Mouse (Mus musculus): ENCODE data around the gene Kcnb1. TPM values are rescaled to one million over a fixed set of nuclear protein-coding genes. Genes with fewer than 3 reads are reported as not detected.
A peak's percentile ranks its signal among the peaks of the same experiment; 100 is the strongest.

Gene Kcnb1
- polyA plus RNA-seq, 1 experiment from 2014 or later: 2.5 TPM

- Histone ChIP-seq H3K27me3 (ENCODE audit: control insufficient read depth, insufficient read depth, low read length) (0 out of 2 replicates have a peak, but pooled peaks cover 10% of the 10 kb centered on the region), H3K4me3 (ENCODE audit: low read depth, low read length) (no peak overlapping the region), H3K27ac (ENCODE audit: low read length) (no peak overlapping the region), H3K36me3 (ENCODE audit: control insufficient read depth, insufficient read depth, low read length) (no peaks in the 10 kb centered on the region), H3K4me1 (ENCODE audit: control insufficient read depth, insufficient read depth, low read length) (0 out of 2 replicates have a peak, but pooled peaks cover 9% of the 10 kb centered on the region), H3K4me2 (replicated peaks; ENCODE audit: low read depth, low read length) (no peak overlapping the region), H3K9ac (replicated peaks; ENCODE audit: low read depth, low read length) (no peak overlapping the region), H3K9me3 (ENCODE audit: control insufficient read depth, low read depth, low read length) (no peaks in the 10 kb centered on the region)
- WGBS: 50% methylated on average over 13 of the region's 13 CpGs
- no peak for ATAC-seq (ENCODE audit: insufficient number of reproducible peaks, insufficient read depth, low FRiP score, low read depth)
Observed at GRCm38 (mm10) chr2:167186003-167186402, 4.0 kb downstream of the Kcnb1 start.

GRCm38 (mm10) chr2:167185432-167185831 lies 4.5 kb downstream of the Kcnb1 start:
- Histone ChIP-seq H3K27me3 (ENCODE audit: control insufficient read depth, insufficient read depth, low read length) (0 out of 2 replicates have a peak, but pooled peaks cover 8% of the 10 kb centered on the region), H3K27ac (ENCODE audit: low read length) (no peak overlapping the region), H3K4me3 (ENCODE audit: low read depth, low read length) (no peak overlapping the region), H3K9me3 (ENCODE audit: control insufficient read depth, low read depth, low read length) (no peaks in the 10 kb centered on the region), H3K4me1 (ENCODE audit: control insufficient read depth, insufficient read depth, low read length) (0 out of 2 replicates have a peak, but pooled peaks cover 9% of the 10 kb centered on the region), H3K36me3 (ENCODE audit: control insufficient read depth, insufficient read depth, low read length) (no peaks in the 10 kb centered on the region), H3K9ac (replicated peaks; ENCODE audit: low read depth, low read length) (no peak overlapping the region), H3K4me2 (replicated peaks; ENCODE audit: low read depth, low read length) (no peak overlapping the region)
- 85% methylated on average over 2 of the region's 2 CpGs for WGBS
- no peak for ATAC-seq (ENCODE audit: insufficient number of reproducible peaks, insufficient read depth, low FRiP score, low read depth)

- Histone ChIP-seq H3K27ac (ENCODE audit: low read length) (no peak overlapping the region), H3K27me3 (ENCODE audit: control insufficient read depth, insufficient read depth, low read length) (no peaks in the 10 kb centered on the region), H3K4me1 (ENCODE audit: control insufficient read depth, insufficient read depth, low read length) (no peaks in the 10 kb centered on the region), H3K9me3 (ENCODE audit: control insufficient read depth, low read depth, low read length) (no peaks in the 10 kb centered on the region), H3K9ac (replicated peaks; ENCODE audit: low read depth, low read length) (no peak overlapping the region), H3K36me3 (ENCODE audit: control insufficient read depth, insufficient read depth, low read length) (no peaks in the 10 kb centered on the region), H3K4me3 (ENCODE audit: low read depth, low read length) (no peak overlapping the region), H3K4me2 (replicated peaks; ENCODE audit: low read depth, low read length) (no peak overlapping the region)
- ATAC-seq (ENCODE audit: insufficient number of reproducible peaks, insufficient read depth, low FRiP score, low read depth): no peak
- WGBS: 79% methylated on average over 14 of the region's 14 CpGs
Observed at GRCm38 (mm10) chr2:167181662-167182389, 8.1 kb downstream of the Kcnb1 start.

GRCm38 (mm10) chr2:167181096-167181495 lies 8.9 kb downstream of the Kcnb1 start:
- H3K4me2 ChIP-seq (replicated peaks; ENCODE audit: low read depth, low read length): no peak overlapping the region
- no peak overlapping the region for H3K4me3 ChIP-seq (ENCODE audit: low read depth, low read length)
- 80% methylated on average over 8 of the region's 8 CpGs for WGBS
- no peaks in the 10 kb centered on the region for H3K36me3 ChIP-seq (ENCODE audit: control insufficient read depth, insufficient read depth, low read length)
- no peak overlapping the region for H3K27ac ChIP-seq (ENCODE audit: low read length)
- H3K4me1 ChIP-seq (ENCODE audit: control insufficient read depth, insufficient read depth, low read length): no peaks in the 10 kb centered on the region
- no peak for ATAC-seq (ENCODE audit: insufficient number of reproducible peaks, insufficient read depth, low FRiP score, low read depth)
- H3K9ac ChIP-seq (replicated peaks; ENCODE audit: low read depth, low read length): no peak overlapping the region
- no peaks in the 10 kb centered on the region for H3K27me3 ChIP-seq (ENCODE audit: control insufficient read depth, insufficient read depth, low read length)
- H3K9me3 ChIP-seq (ENCODE audit: control insufficient read depth, low read depth, low read length): no peaks in the 10 kb centered on the region

GRCm38 (mm10) chr2:167179301-167179700 lies 10.7 kb downstream of the Kcnb1 start:
- no peak for ATAC-seq (ENCODE audit: insufficient number of reproducible peaks, insufficient read depth, low FRiP score, low read depth)
- no peak overlapping the region for H3K4me3 ChIP-seq (ENCODE audit: low read depth, low read length)
- H3K36me3 ChIP-seq (ENCODE audit: control insufficient read depth, insufficient read depth, low read length): no peaks in the 10 kb centered on the region
- no peak overlapping the region for H3K9ac ChIP-seq (replicated peaks; ENCODE audit: low read depth, low read length)
- no peaks in the 10 kb centered on the region for H3K4me1 ChIP-seq (ENCODE audit: control insufficient read depth, insufficient read depth, low read length)
- no peaks in the 10 kb centered on the region for H3K27me3 ChIP-seq (ENCODE audit: control insufficient read depth, insufficient read depth, low read length)
- H3K9me3 ChIP-seq (ENCODE audit: control insufficient read depth, low read depth, low read length): no peaks in the 10 kb centered on the region
- no peak overlapping the region for H3K4me2 ChIP-seq (replicated peaks; ENCODE audit: low read depth, low read length)
- 84% methylated on average over 10 of the region's 10 CpGs for WGBS
- H3K27ac ChIP-seq (ENCODE audit: low read length): no peak overlapping the region

GRCm38 (mm10) chr2:167177231-167177641 lies 12.7 kb downstream of the Kcnb1 start:
- H3K4me1 ChIP-seq (ENCODE audit: control insufficient read depth, insufficient read depth, low read length): no peaks in the 10 kb centered on the region
- H3K4me2 ChIP-seq (replicated peaks; ENCODE audit: low read depth, low read length): no peak overlapping the region
- H3K27me3 ChIP-seq (ENCODE audit: control insufficient read depth, insufficient read depth, low read length): no peaks in the 10 kb centered on the region
- no peak for ATAC-seq (ENCODE audit: insufficient number of reproducible peaks, insufficient read depth, low FRiP score, low read depth)
- 51% methylated on average over 10 of the region's 10 CpGs for WGBS
- H3K9me3 ChIP-seq (ENCODE audit: control insufficient read depth, low read depth, low read length): no peaks in the 10 kb centered on the region
- no peak overlapping the region for H3K27ac ChIP-seq (ENCODE audit: low read length)
- no peak overlapping the region for H3K9ac ChIP-seq (replicated peaks; ENCODE audit: low read depth, low read length)
- H3K4me3 ChIP-seq (ENCODE audit: low read depth, low read length): no peak overlapping the region
- no peaks in the 10 kb centered on the region for H3K36me3 ChIP-seq (ENCODE audit: control insufficient read depth, insufficient read depth, low read length)

GRCm38 (mm10) chr2:167175284-167175683 lies 14.7 kb downstream of the Kcnb1 start:
- Histone ChIP-seq H3K9ac (replicated peaks; ENCODE audit: low read depth, low read length) (no peak overlapping the region), H3K4me3 (ENCODE audit: low read depth, low read length) (no peak overlapping the region), H3K4me2 (replicated peaks; ENCODE audit: low read depth, low read length) (no peak overlapping the region), H3K36me3 (ENCODE audit: control insufficient read depth, insufficient read depth, low read length) (no peaks in the 10 kb centered on the region), H3K4me1 (ENCODE audit: control insufficient read depth, insufficient read depth, low read length) (no peaks in the 10 kb centered on the region), H3K27me3 (ENCODE audit: control insufficient read depth, insufficient read depth, low read length) (no peaks in the 10 kb centered on the region), H3K9me3 (ENCODE audit: control insufficient read depth, low read depth, low read length) (no peaks in the 10 kb centered on the region), H3K27ac (ENCODE audit: low read length) (no peak overlapping the region)
- no peak for ATAC-seq (ENCODE audit: insufficient number of reproducible peaks, insufficient read depth, low FRiP score, low read depth)
- 90% methylated on average over 6 of the region's 6 CpGs for WGBS

GRCm38 (mm10) chr2:167173051-167173875 lies 16.7 kb downstream of the Kcnb1 start:
- peak; percentile 76; the same call in 1 of the 2 replicates for ATAC-seq (ENCODE audit: insufficient number of reproducible peaks, insufficient read depth, low FRiP score, low read depth)
- Histone ChIP-seq H3K9me3 (ENCODE audit: control insufficient read depth, low read depth, low read length) (no peaks in the 10 kb centered on the region), H3K27me3 (ENCODE audit: control insufficient read depth, insufficient read depth, low read length) (no peaks in the 10 kb centered on the region), H3K4me1 (ENCODE audit: control insufficient read depth, insufficient read depth, low read length) (0 out of 2 replicates have a peak, but pooled peaks cover 3% of the 10 kb centered on the region), H3K36me3 (ENCODE audit: control insufficient read depth, insufficient read depth, low read length) (no peaks in the 10 kb centered on the region), H3K9ac (replicated peaks; ENCODE audit: low read depth, low read length) (no peak overlapping the region), H3K27ac (ENCODE audit: low read length) (peak overlapping the region; percentile 64; the same call in 1 of the 2 replicates), H3K4me2 (replicated peaks; ENCODE audit: low read depth, low read length) (no peak overlapping the region), H3K4me3 (ENCODE audit: low read depth, low read length) (no peak overlapping the region)
- 68% methylated on average over 5 of the region's 5 CpGs for WGBS

Data from stomach, embryonic 14.5 days (tissue).